Mouse (Mus musculus): ENCODE data around the gene Kremen1.

- no peak for TF ChIP-seq MAFK (IDR thresholded peaks at IDR 0.05; ENCODE audit: borderline replicate concordance, low read depth, low read length)
- TF ChIP-seq POLR2A (IDR thresholded peaks at IDR 0.05; ENCODE audit: control insufficient read depth in 1 of 2, insufficient read depth in 1 of 2, low read depth in 1 of 2, low read length in 2 of 2, poor library complexity in 1 of 2), result no peak
- TF ChIP-seq CTCF (IDR thresholded peaks at IDR 0.05 in 2 of 3, conservative IDR thresholded peaks at IDR 0.05 in 1 of 3; ENCODE audit: control insufficient read depth in 1 of 3, insufficient read depth in 1 of 3, low read depth in 2 of 3, low read length in 3 of 3, poor library complexity in 1 of 3, severe bottlenecking in 1 of 3), result peak in 1 of 3 experiments; percentile 34; a peak in 3 of 6 replicates
- TF ChIP-seq EP300 (IDR thresholded peaks at IDR 0.05; ENCODE audit: low read depth in 1 of 2, low read length in 2 of 2), result no peak
- no peak for TF ChIP-seq RCOR1 (IDR thresholded peaks at IDR 0.05; ENCODE audit: low read depth, low read length)
- no peak for TF ChIP-seq BHLHE40 (IDR thresholded peaks at IDR 0.05; ENCODE audit: borderline replicate concordance, low read depth, low read length)
- TF ChIP-seq MEF2A (IDR thresholded peaks at IDR 0.05; ENCODE audit: extremely low read depth, insufficient replicate concordance, low read depth, low read length, poor library complexity, severe bottlenecking), result no peak
Observed at GRCm38 (mm10) chr11:5283987-5284386, 22.6 kb upstream of the Kremen1 start.
